Mouse (Mus musculus) MEL (cell line): ENCODE results near the gene Rsrc1. TPM values are rescaled to one million over a fixed set of nuclear protein-coding genes. Genes with fewer than 3 reads are reported as not detected.

ENCODE experiments used
- DNase-seq: peaks from one replicate; pipeline ENCODE4 v3.0.0; 2011; ENCODE audit warnings: low read depth, low spot score
- H3K27ac ChIP-seq: 2 replicates; pipeline ENCODE4 v1.5.1; 2012; ENCODE audit warnings: low read depth, mild to moderate bottlenecking, control low read depth, low read length, moderate library complexity; ENCODE audit not compliant: control insufficient read depth
- H3K27me3 ChIP-seq, 2 experiments: fragments of 150-350 bp in 1 of 2; sonication (generic) in 1 of 2; 2 replicates each; pipeline ENCODE4 v1.6.1; 2012; ENCODE audit warnings: low read length in 2 of 2, mild to moderate bottlenecking in 2 of 2, improper control_type of control experiment in 1 of 2, moderate library complexity in 1 of 2; ENCODE audit not compliant: insufficient read depth in 2 of 2, control insufficient read depth in 1 of 2
- H3K36me3 ChIP-seq, 2 experiments: 2 replicates each; pipeline ENCODE4 v1.6.1; 2012 to 2014; ENCODE audit warnings: low read length in 2 of 2, improper control_type of control experiment in 1 of 2, inconsistent platforms in 1 of 2, mild to moderate bottlenecking in 1 of 2; ENCODE audit not compliant: insufficient read depth in 2 of 2, control insufficient read depth in 1 of 2
- H3K4me1 ChIP-seq, 2 experiments: fragments of 150-350 bp in 1 of 2; sonication (generic) in 1 of 2; 2 replicates each; pipeline ENCODE4 v1.6.1; 2012; ENCODE audit warnings: low read length in 2 of 2, improper control_type of control experiment in 1 of 2, mild to moderate bottlenecking in 1 of 2; ENCODE audit not compliant: insufficient read depth in 2 of 2, control insufficient read depth in 1 of 2
- H3K4me3 ChIP-seq, 2 experiments: fragments of 150-350 bp in 1 of 2; sonication (generic) in 1 of 2; 2 replicates each; pipeline ENCODE4 v1.5.1; 2012; ENCODE audit warnings: low read depth in 2 of 2, low read length in 2 of 2, mild to moderate bottlenecking in 2 of 2, moderate library complexity in 2 of 2, control low read depth in 1 of 2, improper control_type of control experiment in 1 of 2; ENCODE audit not compliant: control insufficient read depth in 1 of 2, insufficient read depth in 1 of 2
- H3K79me2 ChIP-seq: 2 replicates; pipeline ENCODE4 v1.6.1; 2012; ENCODE audit warnings: mild to moderate bottlenecking, low read length, moderate library complexity; ENCODE audit not compliant: control insufficient read depth, poor library complexity, insufficient read depth
- H3K9ac ChIP-seq: 2 replicates; pipeline ENCODE4 v1.6.1; 2012; ENCODE audit warnings: low read depth, mild to moderate bottlenecking, control low read depth, low read length, moderate library complexity; ENCODE audit not compliant: control insufficient read depth, poor library complexity, severe bottlenecking
- H3K9me3 ChIP-seq: fragments of 150-350 bp; sonication (generic); replicated peaks from 2 replicates; pipeline ENCODE4 v1.6.1; 2012; ENCODE audit warnings: mild to moderate bottlenecking, low read length, improper control_type of control experiment, moderate library complexity; ENCODE audit not compliant: insufficient read depth
- BHLHE40 ChIP-seq: IDR thresholded peaks from 2 replicates; pipeline ENCODE4 v1.6.1; 2012; ENCODE audit warnings: low read depth, mild to moderate bottlenecking, inconsistent platforms, low read length, improper control_type of control experiment, borderline replicate concordance
- CHD1 ChIP-seq: IDR thresholded peaks from 2 replicates; pipeline ENCODE4 v1.6.1; 2012; ENCODE audit warnings: low read depth, mild to moderate bottlenecking, inconsistent platforms, low read length, improper control_type of control experiment
- CHD2 ChIP-seq: IDR thresholded peaks from 2 replicates; pipeline ENCODE4 v1.6.1; 2011; ENCODE audit warnings: low read length, improper control_type of control experiment
- CTCF ChIP-seq, 3 experiments: IDR thresholded peaks in 2 of 3; conservative IDR thresholded peaks in 1 of 3; 2 replicates each; pipeline ENCODE4 v1.5.1; 2011 to 2012; ENCODE audit warnings: low read length in 3 of 3, low read depth in 2 of 3, mild to moderate bottlenecking in 2 of 3, improper control_type of control experiment in 1 of 3, inconsistent platforms in 1 of 3, mixed read lengths in 1 of 3, moderate library complexity in 1 of 3; ENCODE audit not compliant: control insufficient read depth in 1 of 3, insufficient read depth in 1 of 3, poor library complexity in 1 of 3, severe bottlenecking in 1 of 3
- EP300 ChIP-seq, 2 experiments: IDR thresholded peaks; 2 replicates each; pipeline ENCODE4 v1.6.1; 2011; ENCODE audit warnings: improper control_type of control experiment in 2 of 2, low read length in 2 of 2, low read depth in 1 of 2, mild to moderate bottlenecking in 1 of 2
- GATA1 ChIP-seq: IDR thresholded peaks from 2 replicates; pipeline ENCODE4 v1.6.1; 2011; ENCODE audit warnings: low read depth, low read length, improper control_type of control experiment
- JUND ChIP-seq: IDR thresholded peaks from 2 replicates; pipeline ENCODE4 v1.6.1; 2011; ENCODE audit warnings: low read depth, mild to moderate bottlenecking, improper control_type of control experiment, low read length
- KAT2A ChIP-seq: conservative IDR thresholded peaks from 2 replicates; pipeline ENCODE4 v1.6.1; 2012; ENCODE audit warnings: low read depth, low read length, improper control_type of control experiment, inconsistent platforms
- MAFK ChIP-seq: IDR thresholded peaks from 2 replicates; pipeline ENCODE4 v1.6.1; 2011; ENCODE audit warnings: low read depth, mild to moderate bottlenecking, low read length, improper control_type of control experiment, borderline replicate concordance
- MAX ChIP-seq: IDR thresholded peaks from 2 replicates; pipeline ENCODE4 v1.6.1; 2011; ENCODE audit warnings: low read length, improper control_type of control experiment
- MAZ ChIP-seq: IDR thresholded peaks from 2 replicates; pipeline ENCODE4 v1.6.1; 2012; ENCODE audit warnings: low read depth, mild to moderate bottlenecking, inconsistent platforms, low read length, improper control_type of control experiment
- MEF2A ChIP-seq: IDR thresholded peaks from 2 replicates; pipeline ENCODE4 v1.6.1; 2014; ENCODE audit warnings: low read depth, mild to moderate bottlenecking, inconsistent platforms, low read length, improper control_type of control experiment; ENCODE audit not compliant: poor library complexity, insufficient replicate concordance, severe bottlenecking; ENCODE audit errors: extremely low read depth
- MXI1 ChIP-seq: IDR thresholded peaks from 2 replicates; pipeline ENCODE4 v1.6.1; 2011; ENCODE audit warnings: mild to moderate bottlenecking, low read depth, low read length, improper control_type of control experiment
- MYB ChIP-seq: IDR thresholded peaks from 2 replicates; pipeline ENCODE4 v1.6.1; 2011; ENCODE audit warnings: mild to moderate bottlenecking, low read depth, low read length, improper control_type of control experiment
- NRF1 ChIP-seq: IDR thresholded peaks from 2 replicates; pipeline ENCODE4 v1.6.1; 2014; ENCODE audit warnings: low read depth, mild to moderate bottlenecking, inconsistent platforms, low read length, improper control_type of control experiment, moderate library complexity; ENCODE audit not compliant: poor library complexity, insufficient read depth, severe bottlenecking
- POLR2AphosphoS5 ChIP-seq: IDR thresholded peaks from 2 replicates; pipeline ENCODE4 v1.6.1; 2012; ENCODE audit warnings: low read depth, borderline replicate concordance, mild to moderate bottlenecking, inconsistent platforms, low read length, moderate library complexity, mixed read lengths
- RAD21 ChIP-seq: IDR thresholded peaks from 2 replicates; pipeline ENCODE4 v1.6.1; 2011; ENCODE audit warnings: mild to moderate bottlenecking, low read depth, low read length, improper control_type of control experiment
- SMC3 ChIP-seq: IDR thresholded peaks from 2 replicates; pipeline ENCODE4 v1.6.1; 2011; ENCODE audit warnings: low read depth, low read length, improper control_type of control experiment
- TAL1 ChIP-seq: IDR thresholded peaks from 2 replicates; pipeline ENCODE4 v1.6.1; 2012; ENCODE audit warnings: mild to moderate bottlenecking, inconsistent platforms, low read length, moderate library complexity, mixed read lengths
- TCF12 ChIP-seq: IDR thresholded peaks from 2 replicates; pipeline ENCODE4 v1.6.1; 2014; ENCODE audit warnings: low read depth, mild to moderate bottlenecking, inconsistent platforms, low read length, improper control_type of control experiment, moderate library complexity
- USF2 ChIP-seq, 2 experiments: IDR thresholded peaks; 2 replicates each; pipeline ENCODE4 v1.6.1; 2011 to 2012; ENCODE audit warnings: improper control_type of control experiment in 2 of 2, low read length in 2 of 2, borderline replicate concordance in 1 of 2, inconsistent platforms in 1 of 2, low read depth in 1 of 2, mild to moderate bottlenecking in 1 of 2; ENCODE audit not compliant: insufficient read depth in 1 of 2
- ZC3H11A ChIP-seq: IDR thresholded peaks from 2 replicates; pipeline ENCODE4 v1.6.1; 2012; ENCODE audit warnings: low read depth, mild to moderate bottlenecking, inconsistent platforms, low read length, improper control_type of control experiment
- ZKSCAN1 ChIP-seq: IDR thresholded peaks from 2 replicates; pipeline ENCODE4 v1.6.1; 2012; ENCODE audit warnings: low read depth, mild to moderate bottlenecking, inconsistent platforms, low read length, improper control_type of control experiment, moderate library complexity
- ZMIZ1 ChIP-seq: IDR thresholded peaks from 2 replicates; pipeline ENCODE4 v1.6.1; 2012; ENCODE audit warnings: low read depth, mild to moderate bottlenecking, inconsistent platforms, low read length, improper control_type of control experiment, moderate library complexity
- ZNF384 ChIP-seq: IDR thresholded peaks from 2 replicates; pipeline ENCODE4 v1.6.1; 2012; ENCODE audit warnings: low read depth, mild to moderate bottlenecking, inconsistent platforms, low read length, improper control_type of control experiment
- polyA plus RNA-seq, 2 experiments: library from polyadenylated mRNA; stranded (reverse) in 1 of 2; unstranded in 1 of 2; fragments of >175 nt in 1 of 2; fragments of >200 nt in 1 of 2; gene quantifications; 2 replicates each; pipeline versions ENCODE4 v1.2.1 to v1.2.4; 2012; ENCODE audit warnings: low replicate concordance in 2 of 2, low read depth in 1 of 2; ENCODE audit not compliant: insufficient read length in 2 of 2, insufficient read depth in 1 of 2, missing spikeins in 1 of 2
- total RNA-seq: library from RNA; depleted of rRNA; stranded (reverse); fragments of 300-350 nt; gene quantifications from 2 replicates; pipeline ENCODE4 v1.2.3, GENCODE M21; 2012

The Rsrc1 gene
- total and polyA plus RNA-seq, 3 experiments, result 22.8 to 100 (median 42.7) TPM

DNA sequence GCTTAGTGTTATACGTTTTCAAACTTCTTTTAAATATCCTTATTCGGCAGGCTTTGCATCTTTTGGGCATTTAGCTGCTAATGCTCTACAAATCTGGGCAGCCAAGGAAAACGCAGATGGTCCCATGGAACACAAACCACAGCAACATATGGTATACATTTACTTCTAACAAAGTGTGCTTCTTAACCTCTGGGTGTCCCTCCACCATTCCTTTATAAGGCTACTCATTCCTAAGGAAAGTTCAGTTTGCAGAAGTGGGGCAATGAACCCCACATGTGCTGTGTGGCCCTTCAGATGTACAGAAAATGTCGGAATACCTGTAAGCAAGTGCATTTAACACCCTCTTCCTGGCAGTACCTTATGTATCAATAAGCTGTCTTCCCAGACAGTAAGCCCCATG lies 13.7 kb upstream of the Rsrc1 start:
- Histone ChIP-seq H3K4me1 (no peaks in the 10 kb centered on the region), H3K4me3 (no peak overlapping the region), H3K9ac (no peak overlapping the region), H3K9me3 (no peaks in the 10 kb centered on the region), H3K27ac (no peak overlapping the region), H3K36me3 (no peaks in the 10 kb centered on the region), H3K79me2 (no peaks in the 10 kb centered on the region), H3K27me3 (no peaks in the 10 kb centered on the region)
- TF ChIP-seq CTCF (IDR thresholded peaks at IDR 0.05 in 2 of 3, conservative IDR thresholded peaks at IDR 0.05 in 1 of 3; ENCODE audit: control insufficient read depth in 1 of 3, insufficient read depth in 1 of 3, low read depth in 2 of 3, low read length in 3 of 3, poor library complexity in 1 of 3, severe bottlenecking in 1 of 3), result no peak
- TF ChIP-seq MAX, result no peak
- TF ChIP-seq RAD21, result no peak
- TF ChIP-seq SMC3, result no peak
- no peak for TF ChIP-seq EP300 (IDR thresholded peaks at IDR 0.05; ENCODE audit: low read depth in 1 of 2, low read length in 2 of 2)
- DNase-seq, result no peak

DNA sequence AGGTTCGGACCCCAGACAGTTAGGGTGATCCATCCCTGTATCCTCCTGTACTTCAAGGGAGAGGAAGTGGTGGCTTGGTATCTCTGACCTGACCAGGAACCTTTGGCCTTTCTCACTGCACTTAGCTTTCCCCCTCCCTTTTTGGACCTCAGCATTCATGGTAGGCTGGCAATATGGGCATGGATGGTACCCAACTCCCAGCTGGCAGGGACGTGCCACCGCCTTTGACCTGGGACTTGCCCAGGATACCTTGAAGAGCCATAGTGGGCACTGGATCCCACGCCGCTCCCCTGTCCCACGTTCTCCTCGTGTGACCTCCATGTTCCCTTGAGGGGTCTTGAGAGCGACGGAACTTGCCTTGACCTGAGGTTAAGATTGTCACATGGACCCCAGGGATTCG lies 10.9 kb upstream of the Rsrc1 start:
- Histone ChIP-seq H3K27ac (no peak overlapping the region), H3K9ac (no peak overlapping the region), H3K4me3 (no peak overlapping the region), H3K79me2 (no peaks in the 10 kb centered on the region), H3K4me1 (no peaks in the 10 kb centered on the region), H3K36me3 (no peaks in the 10 kb centered on the region), H3K9me3 (no peaks in the 10 kb centered on the region), H3K27me3 (no peaks in the 10 kb centered on the region)
- no peak for DNase-seq
- no peak for TF ChIP-seq POLR2AphosphoS5
- no peak for TF ChIP-seq CHD2
- no peak for TF ChIP-seq BHLHE40
- TF ChIP-seq ZKSCAN1, result no peak
- no peak for TF ChIP-seq EP300 (IDR thresholded peaks at IDR 0.05; ENCODE audit: low read depth in 1 of 2, low read length in 2 of 2)
- TF ChIP-seq USF2 (IDR thresholded peaks at IDR 0.05; ENCODE audit: borderline replicate concordance in 1 of 2, insufficient read depth in 1 of 2, low read depth in 1 of 2, low read length in 2 of 2), result no peak
- TF ChIP-seq MAFK, result no peak
- no peak for TF ChIP-seq JUND
- no peak for TF ChIP-seq RAD21
- no peak for TF ChIP-seq NRF1
- no peak for TF ChIP-seq ZMIZ1
- no peak for TF ChIP-seq TAL1
- TF ChIP-seq SMC3, result no peak

DNA sequence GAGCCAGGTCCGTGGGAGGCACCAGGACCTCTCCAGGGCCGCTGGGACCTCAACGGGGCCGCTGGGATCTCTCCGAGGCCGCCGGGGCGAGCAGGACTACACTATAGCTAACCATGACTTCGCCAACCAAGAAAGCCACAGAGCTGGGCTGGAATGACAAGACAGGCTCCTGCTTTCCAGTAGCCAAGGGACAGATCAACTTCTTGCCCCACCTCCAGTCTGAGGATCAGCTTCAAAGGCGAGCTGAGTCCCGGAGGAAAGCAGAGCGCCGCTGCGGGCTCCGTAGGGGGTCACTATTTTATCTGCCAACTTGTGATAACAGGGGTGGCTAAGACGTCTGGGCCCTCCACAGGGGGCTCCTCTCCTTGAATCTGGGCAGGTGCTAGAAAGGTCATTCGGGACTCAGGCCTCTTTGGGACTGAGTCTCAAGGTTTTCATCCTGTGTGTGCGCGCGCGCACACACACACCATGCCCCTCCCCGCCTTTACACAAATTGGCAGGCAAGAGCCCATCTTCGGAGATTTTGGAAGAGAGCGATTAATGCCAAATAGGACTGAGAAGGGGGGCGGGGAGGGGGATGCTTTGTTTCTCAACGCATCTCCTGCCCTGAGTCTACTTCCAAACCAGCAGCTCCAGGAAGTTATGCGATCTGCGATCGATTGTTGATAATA lies 10.4 kb upstream of the Rsrc1 start:
- H3K4me3 ChIP-seq, result no peak overlapping the region

More for the DNA sequence above, 10.4 kb upstream of the Rsrc1 start:
- TF ChIP-seq MYB, result no peak
- TF ChIP-seq POLR2AphosphoS5, result no peak
- TF ChIP-seq ZC3H11A, result no peak
- TF ChIP-seq MXI1, result no peak
- no peak for TF ChIP-seq GATA1
- TF ChIP-seq MAZ, result no peak
- no peak for TF ChIP-seq KAT2A
- no peak for TF ChIP-seq ZNF384
- TF ChIP-seq CHD1, result no peak
- TF ChIP-seq MEF2A, result no peak
- no peak for TF ChIP-seq TCF12
- TF ChIP-seq, all 39 proteins: peak for 0
- Histone ChIP-seq H3K4me1 (no peaks in the 10 kb centered on the region), H3K27ac (no peak overlapping the region), H3K36me3 (no peaks in the 10 kb centered on the region), H3K27me3 (no peaks in the 10 kb centered on the region), H3K79me2 (no peaks in the 10 kb centered on the region), H3K9me3 (no peaks in the 10 kb centered on the region), H3K9ac (no peak overlapping the region)
- DNase-seq, result no peak
